Mouse (Mus musculus): ENCODE results near the gene Zfp574.

Gene Zfp574

GRCm38 (mm10) chr7:25112178-25112955 is 40.0 kb downstream of the Zfp574 start:
- no peak for DNase-seq (ENCODE audit: extremely low spot score, low spot score)

DNA sequence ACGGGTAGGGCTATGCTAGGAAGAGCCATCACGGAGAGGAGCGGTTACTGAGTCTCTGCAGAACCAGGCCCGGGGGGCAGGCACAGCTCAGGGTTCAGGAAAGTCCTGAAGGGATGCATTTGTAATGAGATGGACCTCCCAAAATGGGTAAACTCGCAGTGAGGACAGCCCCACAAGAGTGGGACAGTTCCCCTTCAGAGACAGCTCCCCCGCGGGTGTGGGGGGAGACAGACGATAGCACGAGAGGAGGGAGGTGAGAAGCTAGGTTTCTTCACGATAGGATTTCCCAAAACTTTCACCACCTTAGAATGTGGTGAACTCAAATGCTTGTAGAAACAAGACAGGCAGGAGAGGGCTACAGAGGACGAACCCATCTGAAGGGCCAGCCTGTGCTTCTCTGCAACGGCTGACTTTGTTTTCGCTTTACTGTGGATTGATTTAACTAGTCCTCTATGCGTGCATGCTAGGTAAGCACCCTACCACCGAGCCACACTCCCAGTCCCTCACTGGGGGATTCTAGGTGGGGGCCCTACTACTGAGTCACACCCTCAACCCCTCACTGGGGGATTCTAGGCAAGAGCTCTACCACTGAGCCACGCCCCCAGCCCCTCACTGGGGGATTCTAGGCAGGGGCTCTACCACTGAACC is 40.7 kb downstream of the Zfp574 start:
- no peak for DNase-seq (ENCODE audit: extremely low spot score, low spot score)

- no peak for DNase-seq (ENCODE audit: extremely low spot score, low spot score)
Measured at GRCm38 (mm10) chr7:25120061-25120834, 47.9 kb downstream of the Zfp574 start.

DNA sequence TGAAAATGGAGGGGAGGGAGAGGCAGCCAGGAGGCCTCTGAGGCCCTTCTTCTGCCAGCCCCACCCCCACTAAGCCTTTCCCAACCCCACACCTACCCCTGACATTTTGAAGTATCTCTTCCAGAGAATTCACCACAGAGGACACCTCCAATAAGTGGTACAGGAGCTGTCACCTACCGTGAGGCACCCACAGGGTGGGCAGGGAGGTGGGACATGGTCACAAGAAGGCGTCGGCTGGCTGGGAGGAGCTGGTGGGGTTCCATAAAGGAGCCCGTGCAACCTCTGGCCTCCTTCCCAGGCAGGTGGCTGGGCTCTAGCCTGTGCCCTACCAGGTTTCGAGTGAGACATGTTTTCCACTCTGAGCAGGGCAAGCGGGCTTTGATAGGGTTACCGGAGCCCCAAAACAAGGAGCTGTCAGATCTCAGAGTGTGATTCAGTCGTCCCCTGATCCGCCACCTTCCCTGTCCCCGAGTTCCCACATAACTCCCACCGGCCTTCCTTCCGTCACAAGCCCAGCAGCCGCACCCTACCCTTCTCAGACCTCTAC is 48.9 kb downstream of the Zfp574 start:
- DNase-seq (ENCODE audit: extremely low spot score, low spot score), result no peak

DNA sequence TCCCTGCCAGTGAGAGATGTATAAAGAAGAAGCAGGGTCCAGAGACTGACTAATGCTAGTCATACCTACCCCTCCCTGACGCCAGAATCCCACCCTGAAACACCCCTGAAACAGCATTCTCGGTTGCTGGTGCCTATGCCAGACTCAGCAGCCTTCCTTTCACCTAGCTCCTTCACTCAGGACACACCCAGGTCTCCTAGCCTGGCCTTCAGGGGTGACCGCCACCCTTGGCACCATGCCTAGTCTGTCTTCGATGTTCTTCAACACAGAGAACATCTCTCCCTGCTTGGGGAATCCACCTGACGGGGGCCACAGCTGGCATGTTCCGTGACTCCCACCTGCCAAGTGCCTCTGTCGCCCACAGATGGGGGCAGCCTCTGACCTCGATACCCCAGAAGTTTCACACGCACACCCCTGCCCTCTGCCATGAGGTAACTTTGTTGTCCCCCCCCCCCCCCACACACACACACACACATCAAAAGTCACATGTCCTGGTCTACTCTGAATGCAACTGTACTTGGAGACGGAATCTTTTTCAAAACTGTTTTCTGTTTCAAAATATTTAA is 53.4 kb downstream of the Zfp574 start:
- DNase-seq (ENCODE audit: extremely low spot score, low spot score), result no peak

- DNase-seq (ENCODE audit: extremely low spot score, low spot score), result no peak
Measured at GRCm38 (mm10) chr7:25127971-25128370, 55.6 kb downstream of the Zfp574 start.

DNA sequence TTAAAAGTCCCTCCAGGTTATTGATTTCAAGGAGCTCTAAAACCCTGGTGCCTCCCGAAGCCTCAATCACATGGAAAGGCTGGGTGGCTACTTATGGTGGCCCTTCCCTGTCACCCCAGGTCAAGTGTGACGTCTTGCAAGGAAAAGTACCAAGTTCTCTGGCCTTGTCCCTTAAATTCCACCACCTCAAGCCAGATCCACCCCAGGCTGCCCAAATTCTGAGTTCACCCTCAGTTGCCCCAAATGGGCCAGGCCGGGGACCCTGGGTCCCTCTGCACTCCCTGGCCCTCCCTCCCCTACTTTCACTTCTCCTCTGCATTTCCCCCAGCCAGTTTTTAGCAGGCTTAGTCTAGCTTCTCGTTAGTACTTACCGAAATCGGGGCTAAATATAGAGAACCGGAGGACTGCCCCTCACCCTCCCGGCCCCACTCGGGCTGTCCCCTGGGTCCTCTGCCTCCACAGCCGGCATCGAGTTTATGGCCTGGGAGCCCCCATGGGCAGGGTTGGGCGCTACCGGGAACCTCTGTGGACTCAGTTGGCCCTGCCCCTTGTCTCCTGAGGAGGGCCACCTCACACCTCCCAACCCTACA is 57.1 kb downstream of the Zfp574 start:
- no peak for DNase-seq (ENCODE audit: extremely low spot score, low spot score)

DNA sequence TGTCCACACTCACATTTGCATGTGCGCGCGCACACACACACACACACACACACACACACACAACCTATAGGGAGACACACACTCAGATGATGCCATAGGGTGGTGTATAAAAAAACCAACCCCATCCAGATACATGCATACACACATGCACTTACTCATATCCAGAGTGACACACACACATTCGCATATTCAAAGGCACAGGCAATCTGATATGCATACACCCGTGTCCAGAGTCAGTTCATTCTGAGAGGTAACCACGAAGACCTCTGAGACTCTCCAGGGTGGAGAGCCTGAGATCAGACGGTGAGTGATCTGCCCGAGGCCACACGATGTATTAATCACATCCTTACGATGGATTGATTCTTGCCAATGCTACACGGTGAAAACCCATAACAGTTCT is 58.2 kb downstream of the Zfp574 start:
- DNase-seq (ENCODE audit: extremely low spot score, low spot score), result no peak

- no peak for DNase-seq (ENCODE audit: extremely low spot score, low spot score)
Measured at GRCm38 (mm10) chr7:25131247-25131646, 58.9 kb downstream of the Zfp574 start.

DNA sequence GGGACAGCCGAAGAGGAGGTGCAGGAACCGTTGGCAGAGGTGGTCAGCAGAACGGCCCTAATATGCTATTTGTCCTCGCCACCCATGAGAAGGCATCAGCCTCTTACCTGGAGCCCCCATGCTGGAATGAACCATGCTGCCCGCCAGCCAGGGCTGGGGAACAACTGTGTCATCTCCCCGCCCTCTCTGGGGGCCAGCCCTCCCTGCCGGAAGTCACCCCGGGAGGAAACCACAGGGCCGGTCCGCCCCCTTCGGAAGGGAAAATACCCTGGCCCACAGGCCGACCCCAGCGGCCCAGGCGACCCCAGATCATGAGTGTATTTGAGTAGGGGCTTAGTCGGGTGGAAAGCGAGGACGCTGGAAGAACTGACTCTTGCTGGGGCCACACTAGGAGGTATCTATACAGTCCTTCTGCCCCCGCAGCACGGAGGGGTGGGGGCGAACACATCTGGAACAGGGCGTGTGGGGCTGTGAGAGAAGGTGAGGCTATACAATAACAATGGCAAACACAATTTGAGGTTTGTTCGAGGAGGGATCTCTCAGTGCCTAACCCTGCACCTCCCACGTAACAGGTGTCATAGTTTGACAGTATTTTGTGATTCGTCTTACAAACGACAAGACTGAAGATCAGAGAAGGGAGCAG is 60.1 kb downstream of the Zfp574 start:
- no peak for DNase-seq (ENCODE audit: extremely low spot score, low spot score)
